Mouse (Mus musculus): Measurements from ENCODE around the gene Pdf.

Pdf gene

GRCm38 (mm10) chr8:107048061-107048941, at the start of gene Pdf:
TSS of gene Pdf (minus strand) at chr8:107048614.
- peak; percentile 77 for DNase-seq

DNA sequence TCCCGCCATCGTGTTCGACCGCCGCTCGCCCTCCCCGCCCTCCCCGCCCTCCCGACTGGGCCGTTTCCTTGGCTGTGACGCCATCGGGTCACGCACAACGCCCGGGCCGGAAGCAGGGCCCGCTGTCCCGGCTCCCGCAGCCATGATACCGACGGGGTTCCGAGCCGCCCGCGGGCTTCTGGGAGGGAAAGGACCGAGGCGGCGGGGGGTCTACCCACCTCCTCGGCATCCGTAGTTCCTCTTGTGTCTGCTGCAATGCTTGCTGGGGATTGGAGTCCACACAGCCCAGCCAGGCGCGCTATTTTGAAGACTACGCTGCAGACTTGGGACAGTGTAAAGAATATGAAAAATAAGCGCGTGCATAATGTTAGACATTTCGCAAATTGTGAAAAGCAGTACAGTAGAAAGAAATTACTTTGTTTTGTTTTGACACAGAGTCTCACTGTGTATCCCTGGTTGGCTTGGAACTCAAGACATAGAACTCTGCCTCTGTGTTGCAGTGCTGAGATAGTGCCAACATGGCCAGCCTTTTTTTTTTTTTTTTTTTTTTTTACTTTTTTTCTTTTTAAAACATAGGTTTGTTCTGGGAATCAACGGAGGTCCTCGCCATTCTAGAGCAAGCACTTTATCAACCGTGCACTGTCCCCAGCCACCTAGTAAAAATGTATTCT, 48.1 kb upstream of the Pdf start, which contains the start of gene Terf2:
Gene Terf2, minus strand, starts transcription at position 182 of the 671 bp plus-strand sequence.
- peak; percentile 96 for DNase-seq

DNA sequence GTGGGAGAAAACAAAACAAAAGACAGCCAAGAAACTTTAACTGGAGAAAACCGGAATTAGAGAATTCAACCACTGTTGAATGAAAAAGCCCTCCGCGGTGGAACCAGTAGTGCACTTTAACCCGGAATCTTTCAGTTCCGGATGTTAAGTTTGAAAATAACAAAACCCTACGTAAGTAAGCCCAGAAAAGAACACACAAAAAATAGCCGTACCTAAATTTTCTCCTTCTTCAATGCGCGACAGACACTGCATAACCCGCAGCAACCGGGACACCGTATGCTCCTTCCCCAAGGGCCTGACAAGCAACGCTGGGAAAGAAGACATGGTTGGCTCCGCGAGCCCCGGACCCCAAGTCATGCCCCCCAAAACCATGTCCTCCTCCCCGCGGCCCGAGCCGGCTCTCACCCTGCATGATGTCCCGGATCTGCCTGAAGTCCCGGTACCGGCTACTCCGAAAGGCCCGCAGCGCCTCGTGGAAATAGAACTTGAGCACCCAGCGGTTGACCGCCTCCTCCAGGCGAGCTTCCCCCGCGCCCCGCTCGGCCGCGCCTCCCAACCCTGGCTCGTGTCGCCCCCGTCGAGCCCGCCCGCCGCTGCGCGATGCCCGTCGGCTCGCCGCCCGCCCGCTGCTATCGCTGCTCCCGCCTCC, 47.4 kb upstream of the Pdf start:
- DNase-seq: no peak

DNA sequence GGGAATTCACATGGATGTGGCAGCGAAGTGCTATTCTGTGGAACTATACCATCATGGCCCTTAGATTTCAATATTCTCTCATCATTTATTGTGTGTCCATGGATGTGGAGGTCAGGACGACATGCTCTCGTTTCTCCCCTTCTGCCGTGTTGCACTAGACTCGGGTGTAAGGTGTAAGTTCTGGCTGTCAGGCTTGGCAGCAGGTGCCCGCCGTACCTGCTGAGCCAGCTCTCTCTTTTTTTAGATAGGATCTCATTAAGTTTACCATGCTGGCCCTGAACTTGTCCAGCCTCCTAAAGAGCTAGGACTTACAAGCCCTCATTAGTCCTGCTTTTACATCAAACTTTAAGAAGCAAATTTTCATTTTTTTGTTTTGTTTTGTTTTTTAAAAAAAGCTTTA, 42.1 kb upstream of the Pdf start:
- no peak for DNase-seq

- DNase-seq: no peak
Observed at GRCm38 (mm10) chr8:107088526-107089063, 40.2 kb upstream of the Pdf start.

GRCm38 (mm10) chr8:107086018-107086417, 37.6 kb upstream of the Pdf start:
- DNase-seq: no peak

DNA sequence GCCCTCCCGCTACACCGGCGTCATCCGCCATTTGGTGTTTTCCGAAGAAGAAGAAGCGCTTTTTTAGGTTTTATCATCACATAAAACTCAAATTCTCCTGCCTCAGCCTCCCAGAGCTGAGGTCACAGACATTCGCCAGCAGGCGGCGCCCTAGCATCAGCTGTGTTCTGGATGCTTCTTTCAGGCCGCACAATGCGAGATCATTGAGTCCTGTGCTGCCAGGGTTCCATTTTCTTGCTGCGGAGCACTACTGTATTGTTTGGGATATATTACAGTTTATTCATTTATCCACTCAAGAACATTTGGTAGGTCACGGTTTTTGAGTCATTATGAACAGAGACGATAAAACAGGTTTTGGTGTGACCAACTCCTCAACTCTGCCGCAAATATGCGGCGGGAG, 36.9 kb upstream of the Pdf start:
- DNase-seq: no peak

DNA sequence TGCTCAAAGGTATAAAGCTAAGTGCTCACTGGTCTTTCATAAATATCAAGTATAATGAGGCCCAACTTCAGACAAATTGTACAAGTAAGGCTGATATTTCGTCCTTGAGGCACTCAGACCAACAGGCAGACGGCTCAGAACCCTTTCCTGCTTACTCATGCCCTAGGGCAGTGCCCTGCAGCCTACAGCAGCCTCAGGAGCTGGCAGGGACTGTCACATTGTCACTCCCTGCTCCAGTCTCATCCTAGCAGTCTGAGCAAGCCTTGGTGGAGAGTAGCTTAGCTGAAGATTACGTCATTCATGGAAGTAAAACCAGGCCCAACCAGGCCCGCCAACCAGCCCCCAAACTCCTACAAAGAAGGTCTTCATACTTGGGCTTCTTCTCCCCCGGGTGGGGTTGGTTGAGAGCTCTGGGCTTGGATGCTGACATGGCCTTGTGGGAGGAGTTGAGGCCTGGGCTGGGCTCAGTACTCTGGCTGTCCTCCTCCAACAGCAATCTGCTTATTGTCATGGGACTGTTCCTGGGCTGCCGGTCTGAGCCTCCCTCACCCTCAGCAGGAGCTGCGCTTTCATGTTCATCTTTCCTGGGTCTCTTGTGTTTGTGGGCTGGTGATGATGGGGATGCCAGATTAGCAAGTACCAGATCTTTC, 27.9 kb upstream of the Pdf start:
- DNase-seq: no peak

GRCm38 (mm10) chr8:107074128-107074527, 25.7 kb upstream of the Pdf start:
- no peak for DNase-seq

DNA sequence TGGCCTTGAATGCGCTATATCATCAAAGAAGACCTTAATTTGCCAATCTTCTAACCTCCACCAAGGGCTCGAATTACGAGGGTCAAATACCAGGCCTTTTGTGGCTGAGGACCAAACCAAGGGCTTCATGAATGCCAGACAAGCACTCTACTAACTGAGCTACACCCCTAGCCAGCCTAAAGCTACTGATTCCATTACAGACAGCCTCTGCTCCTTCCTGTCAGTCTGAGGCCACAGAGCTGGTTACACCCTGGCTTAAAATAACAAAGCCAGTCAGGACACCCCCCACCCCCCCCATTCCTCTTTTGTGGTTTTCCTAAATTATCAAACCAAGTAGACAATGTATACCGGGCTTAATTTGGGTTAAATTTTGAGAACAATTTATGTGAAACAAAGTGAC, 25.3 kb upstream of the Pdf start:
- no peak for DNase-seq

- peak; percentile 89 for DNase-seq
Observed at GRCm38 (mm10) chr8:107065511-107066496, 17.4 kb upstream of the Pdf start, which contains the start of gene Tmed6. TSS of gene Tmed6 (minus strand) at chr8:107065644.

DNA sequence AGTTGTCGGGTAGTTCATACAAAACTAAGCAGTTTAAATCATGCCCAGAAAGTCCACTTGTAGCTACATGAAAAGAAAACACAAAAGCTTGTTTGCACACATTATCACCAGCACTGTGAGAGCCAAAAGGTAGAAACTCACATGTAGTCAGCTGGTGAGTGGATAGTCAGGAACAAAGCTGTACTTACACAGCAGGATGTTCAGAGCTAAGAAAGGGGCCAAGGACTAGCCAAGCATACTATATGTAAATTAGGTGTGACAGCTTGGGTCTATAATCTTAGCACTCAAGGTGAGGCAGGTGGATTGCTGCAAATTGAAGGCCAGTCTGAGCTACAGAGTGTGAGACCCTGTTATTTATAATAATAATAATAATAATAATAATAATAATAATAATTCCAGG, 14.2 kb upstream of the Pdf start:
- no peak for DNase-seq

- no peak for DNase-seq
Observed at GRCm38 (mm10) chr8:107056973-107057369, 8.6 kb upstream of the Pdf start.

GRCm38 (mm10) chr8:107056076-107056972, 7.9 kb upstream of the Pdf start, which contains the start of the genes Cog8 and Nip7:
TSS of gene Cog8 (minus strand) at chr8:107056689.
TSS of gene Nip7 (plus strand) at chr8:107056877.
- DNase-seq: peak; percentile 97

GRCm38 (mm10) chr8:107052046-107052445, 3.6 kb upstream of the Pdf start:
- no peak for DNase-seq

DNA sequence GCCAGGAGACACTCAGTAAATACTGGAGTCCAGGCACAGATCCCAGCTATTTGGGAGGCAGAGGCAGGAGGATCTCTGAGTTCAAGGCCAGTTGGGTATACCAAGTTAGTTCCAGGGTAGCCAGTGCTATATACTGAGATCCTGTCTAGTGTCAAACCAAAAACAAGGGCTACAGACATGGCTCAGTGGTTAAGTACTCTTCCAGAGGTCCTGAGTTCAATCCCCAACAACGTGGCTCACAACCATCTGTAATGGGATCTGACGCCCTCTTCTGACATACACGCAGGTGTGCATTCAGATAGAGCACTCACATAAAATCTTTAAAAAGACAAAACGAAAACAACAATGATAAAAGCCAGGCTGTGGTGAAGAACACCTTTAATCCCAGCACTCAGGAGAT, 1.1 kb upstream of the Pdf start:
- DNase-seq: no peak

DNA sequence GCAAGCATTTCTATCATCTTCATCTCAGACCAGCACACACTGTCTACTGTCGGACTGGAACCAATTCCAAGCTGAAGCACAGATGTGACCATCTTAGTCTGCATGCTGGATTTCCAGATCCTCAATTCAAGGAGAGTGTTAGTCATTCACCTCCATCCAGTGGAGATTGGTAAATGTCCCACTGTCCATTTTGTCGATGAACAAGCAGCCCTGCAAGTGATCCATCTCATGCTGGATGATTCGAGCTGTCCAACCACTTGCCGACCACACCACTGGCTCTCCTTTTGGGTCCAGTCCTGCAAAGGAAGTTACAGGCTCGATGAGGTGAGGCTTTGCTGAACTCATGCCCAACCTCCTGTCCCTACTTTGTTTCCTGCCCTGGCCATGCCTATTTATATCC, 1.4 kb downstream of the Pdf start:
- DNase-seq: no peak

GRCm38 (mm10) chr8:107045478-107045877, 2.9 kb downstream of the Pdf start:
- no peak for DNase-seq

DNA sequence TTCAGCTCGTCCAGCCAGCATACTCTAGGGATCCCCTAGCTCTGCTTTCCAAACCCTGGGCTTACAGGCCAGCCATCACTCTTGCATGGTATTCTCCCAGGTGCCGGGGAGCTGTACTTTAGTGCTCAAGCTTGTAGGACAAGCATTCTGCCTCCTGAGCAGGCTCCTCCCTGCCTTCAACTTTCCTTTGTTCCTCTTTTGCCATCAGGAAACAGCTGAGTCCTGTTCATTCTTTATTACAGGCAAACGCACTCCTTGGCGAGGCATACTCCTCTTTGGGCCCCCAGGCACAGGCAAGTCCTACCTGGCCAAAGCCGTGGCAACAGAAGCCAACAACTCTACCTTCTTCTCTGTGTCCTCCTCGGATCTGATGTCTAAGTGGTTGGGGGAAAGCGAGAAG, 7.8 kb downstream of the Pdf start:
- no peak for DNase-seq

DNA sequence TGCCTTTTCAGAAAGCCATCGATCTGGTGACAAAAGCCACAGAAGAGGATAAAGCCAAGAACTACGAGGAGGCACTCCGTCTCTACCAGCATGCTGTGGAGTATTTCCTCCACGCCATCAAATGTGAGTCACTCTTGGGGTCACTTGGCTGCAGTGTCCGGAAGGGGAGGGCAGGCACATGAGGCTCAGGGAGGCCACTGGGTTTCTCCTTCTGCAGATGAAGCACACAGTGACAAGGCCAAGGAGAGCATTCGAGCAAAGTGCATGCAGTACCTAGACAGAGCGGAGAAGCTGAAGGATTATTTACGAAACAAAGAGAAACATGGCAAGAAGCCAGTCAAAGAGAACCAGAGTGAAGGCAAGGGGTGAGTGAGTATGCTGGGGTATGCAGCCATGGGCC, 11.8 kb downstream of the Pdf start:
- DNase-seq: peak; percentile 45

All from kidney, adult 11 months (tissue).